Mouse (Mus musculus): ENCODE measurements around the gene Glce.

GRCm38 (mm10) chr9:62154551-62154950 is 32.1 kb upstream of the Glce start:
- TF ChIP-seq TAL1 (IDR thresholded peaks at IDR 0.05; ENCODE audit: low read length) = no peak
- no peak for TF ChIP-seq GATA1 (IDR thresholded peaks at IDR 0.05; ENCODE audit: low read length)

Data from erythroblast, embryonic 14.5 days (primary cell).